Mouse (Mus musculus) right cerebral cortex, adult 2 months (tissue): ENCODE results near the gene Gtf2h3.

ENCODE experiments used
- DNase-seq, 2 experiments: peaks; one replicate each; pipeline ENCODE4 v3.0.0; 2021 to 2022; ENCODE audit warnings: low spot score in 2 of 2

The Gtf2h3 gene

GRCm38 (mm10) chr5:124636694-124637093 lies 57.8 kb downstream of the Gtf2h3 start:
- no peak for DNase-seq

DNA sequence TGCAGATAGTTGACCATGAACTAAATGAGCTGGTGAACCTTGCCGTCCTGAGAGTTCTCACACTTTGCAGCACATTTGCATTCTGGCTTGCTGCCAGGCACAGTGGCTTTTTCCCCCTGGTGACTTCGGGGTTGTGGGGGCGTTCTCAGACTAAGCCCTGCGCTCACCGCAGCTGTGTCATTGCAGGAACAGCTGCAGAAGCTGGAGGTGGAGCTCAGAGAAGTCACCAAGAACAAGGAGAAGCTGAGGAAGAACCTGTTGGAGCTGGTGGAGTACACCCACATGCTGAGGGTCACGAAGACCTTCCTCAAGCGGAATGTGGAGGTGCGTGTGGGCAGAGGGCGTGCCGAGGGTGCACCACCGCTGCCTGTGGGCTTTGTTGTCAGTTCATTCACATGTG lies 58.4 kb downstream of the Gtf2h3 start:
- peak; percentile 25 to 50 for DNase-seq

DNA sequence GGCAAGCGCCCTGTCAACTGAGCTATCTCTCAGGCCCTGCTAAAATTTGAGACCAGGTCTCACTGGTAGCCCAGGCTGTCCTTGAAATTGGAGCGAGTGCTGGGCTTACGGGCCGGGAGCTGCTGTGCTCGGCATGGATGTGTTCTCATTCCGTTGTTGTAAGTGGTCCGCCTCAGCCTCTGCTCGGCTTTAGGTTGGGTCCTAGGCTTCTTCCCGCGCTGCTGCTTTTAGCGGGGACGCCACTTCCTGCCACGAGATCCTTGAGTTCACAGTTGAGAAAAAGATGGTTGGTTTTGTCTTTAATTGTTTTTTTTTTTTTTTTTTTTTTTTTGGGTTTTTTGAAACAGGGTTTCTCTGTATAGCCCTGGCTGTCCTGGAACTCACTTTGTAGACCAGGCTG lies 58.9 kb downstream of the Gtf2h3 start:
- DNase-seq: no peak
